Mouse (Mus musculus) myocyte (in vitro differentiated cells): Measurements from ENCODE around the gene Ssc5d.

Source experiments
- CEBPB ChIP-seq: IDR thresholded peaks from 2 replicates; pipeline ENCODE4 v1.6.1; 2011; ENCODE audit warnings: mild to moderate bottlenecking, moderate library complexity; ENCODE audit not compliant: poor library complexity, insufficient read depth, severe bottlenecking
- E2F4 ChIP-seq: IDR thresholded peaks from one replicate; pipeline ENCODE4 v1.6.1; 2011; ENCODE audit warnings: mild to moderate bottlenecking, control low read depth, moderate library complexity; ENCODE audit not compliant: insufficient read depth
- MAX ChIP-seq: IDR thresholded peaks from one replicate; pipeline ENCODE4 v1.6.1; 2011; ENCODE audit warnings: low read depth, mild to moderate bottlenecking, control low read depth
- MYOD1 ChIP-seq, 3 experiments: IDR thresholded peaks; one replicate each; pipeline ENCODE4 v1.6.1; 2011; ENCODE audit warnings: control low read depth in 2 of 3, low read depth in 2 of 3, mild to moderate bottlenecking in 2 of 3, moderate library complexity in 1 of 3; ENCODE audit not compliant: insufficient read length in 2 of 3, control insufficient read depth in 1 of 3
- MYOG ChIP-seq, 3 experiments: IDR thresholded peaks; one replicate each; pipeline ENCODE4 v1.6.1; 2011; ENCODE audit warnings: control low read depth in 2 of 3, low read depth in 2 of 3, mild to moderate bottlenecking in 2 of 3; ENCODE audit not compliant: insufficient read length in 2 of 3, control insufficient read depth in 1 of 3, insufficient read depth in 1 of 3
- POLR2A ChIP-seq: IDR thresholded peaks from one replicate; pipeline ENCODE4 v1.6.1; 2011; ENCODE audit warnings: low read depth, mild to moderate bottlenecking, control low read depth, moderate library complexity; ENCODE audit not compliant: insufficient read length
- POLR2AphosphoS2 ChIP-seq: IDR thresholded peaks from one replicate; pipeline ENCODE4 v1.6.1; 2011; ENCODE audit warnings: low read depth, control low read depth; ENCODE audit not compliant: insufficient read length
- REST ChIP-seq: IDR thresholded peaks from one replicate; pipeline ENCODE4 v1.6.1; 2011; ENCODE audit warnings: mild to moderate bottlenecking, control low read depth, moderate library complexity; ENCODE audit not compliant: insufficient read depth, insufficient read length
- SRF ChIP-seq: IDR thresholded peaks from one replicate; pipeline ENCODE4 v1.6.1; 2011; ENCODE audit warnings: low read depth; ENCODE audit not compliant: control insufficient read depth, insufficient read length
- TCF12 ChIP-seq: IDR thresholded peaks from one replicate; pipeline ENCODE4 v1.6.1; 2011; ENCODE audit warnings: mild to moderate bottlenecking, control low read depth; ENCODE audit not compliant: poor library complexity, insufficient read depth, severe bottlenecking
- TCF3 ChIP-seq: IDR thresholded peaks from one replicate; pipeline ENCODE4 v1.6.1; 2011; ENCODE audit warnings: low read depth, control low read depth; ENCODE audit not compliant: insufficient read length
- USF1 ChIP-seq: IDR thresholded peaks from one replicate; pipeline ENCODE4 v1.6.1; 2011; ENCODE audit warnings: low read depth, mild to moderate bottlenecking, control low read depth, moderate library complexity

DNA sequence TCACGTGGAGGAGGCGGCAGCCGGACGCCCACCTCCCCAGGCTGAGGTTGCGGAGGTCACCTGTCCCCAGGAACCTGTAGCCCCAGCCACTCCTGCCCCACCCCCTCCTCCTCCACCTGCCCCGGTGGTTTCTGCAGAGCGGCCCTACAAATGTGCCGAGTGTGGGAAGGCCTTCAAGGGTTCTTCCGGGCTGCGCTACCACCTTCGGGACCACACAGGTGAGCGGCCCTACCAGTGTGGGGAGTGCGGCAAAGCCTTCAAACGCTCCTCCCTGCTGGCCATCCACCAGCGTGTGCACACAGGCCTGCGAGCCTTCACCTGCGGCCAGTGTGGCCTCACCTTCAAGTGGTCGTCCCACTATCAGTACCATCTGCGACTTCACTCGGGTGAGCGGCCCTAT is 5.6 kb upstream of the Ssc5d start:
- TF ChIP-seq POLR2A (no peak), USF1 (no peak), MAX (no peak), MYOG (IDR thresholded peaks at IDR 0.05; ENCODE audit: control insufficient read depth in 1 of 3, insufficient read depth in 1 of 3, insufficient read length in 2 of 3, low read depth in 2 of 3) (no peak), POLR2AphosphoS2 (no peak), CEBPB (no peak), E2F4 (no peak), MYOD1 (IDR thresholded peaks at IDR 0.05; ENCODE audit: control insufficient read depth in 1 of 3, insufficient read length in 2 of 3, low read depth in 2 of 3) (no peak), TCF12 (no peak), TCF3 (no peak), REST (no peak), SRF (no peak)
